Mouse (Mus musculus): ENCODE measurements around the gene Tubb4b.

DNA sequence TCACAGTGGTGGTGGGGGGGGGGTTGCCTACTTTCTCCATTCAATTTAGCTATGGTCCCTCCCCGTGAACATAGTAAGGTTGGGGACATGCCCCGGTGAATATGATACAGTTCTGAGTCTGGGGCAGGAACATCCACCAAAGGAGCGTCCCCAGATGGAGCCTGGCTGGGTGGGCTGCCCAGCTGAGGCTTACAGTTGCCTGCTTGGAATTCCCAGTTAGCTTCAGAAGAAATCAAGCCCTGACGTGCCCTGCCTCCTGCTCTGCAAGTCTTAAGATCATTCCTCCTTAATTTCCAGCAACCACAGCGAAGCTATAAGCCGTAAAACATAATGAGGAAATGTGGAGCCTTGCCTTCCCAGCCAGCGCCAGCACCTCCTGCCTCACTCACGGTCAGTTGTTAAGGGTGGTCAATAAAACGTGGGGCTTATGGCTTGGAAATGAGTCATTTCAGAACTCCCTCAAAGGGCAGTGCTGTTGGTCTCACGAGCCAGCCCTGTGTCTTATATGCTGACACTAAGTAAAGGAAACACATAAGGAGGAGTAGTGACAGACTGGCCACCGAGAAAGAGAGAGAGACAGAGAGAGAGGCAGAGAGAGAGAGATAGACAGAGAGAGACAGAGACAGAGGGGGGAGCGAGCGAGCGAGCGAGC, 44.8 kb downstream of the Tubb4b start:
- TF ChIP-seq CTCF (IDR thresholded peaks at IDR 0.05; ENCODE audit: borderline replicate concordance, insufficient read depth, low read length) (no peak), POLR2A (IDR thresholded peaks at IDR 0.05; ENCODE audit: low read depth, low read length) (no peak)

All from embryonic fibroblast, embryonic 13.5 days (primary cell).